7 mouse cellular contexts compared by ENCODE assay signal in the genomic region with DNA sequence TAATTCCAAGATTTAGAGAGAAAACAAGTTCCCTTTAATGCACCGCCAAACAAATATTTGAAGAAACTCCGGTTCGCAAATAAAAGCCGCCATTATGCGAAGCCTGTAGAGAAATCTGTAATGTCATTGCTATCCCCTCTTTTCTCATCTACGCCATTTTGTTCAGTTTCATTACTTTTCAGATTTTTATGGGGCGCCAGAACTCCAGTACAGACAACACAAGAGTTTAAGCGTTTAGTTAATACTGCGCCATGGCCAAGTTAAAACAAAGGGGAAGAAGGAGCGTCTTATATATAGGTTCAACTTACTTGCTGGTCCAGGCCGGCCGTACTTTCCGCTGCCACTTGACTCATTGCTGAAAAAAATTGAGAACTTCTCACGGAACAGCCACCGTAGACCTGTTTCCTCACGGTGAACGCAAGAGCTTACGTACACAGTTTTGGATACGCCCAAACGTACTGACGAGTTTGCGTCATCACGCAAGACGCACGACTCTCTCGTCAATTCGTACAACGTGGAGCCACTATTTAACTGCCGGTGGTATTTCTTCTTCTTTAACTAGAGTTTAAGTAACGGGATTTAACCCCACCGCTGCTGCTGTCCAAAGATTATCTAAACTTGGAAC. TPM values are rescaled to one million over a fixed set of nuclear protein-coding genes. Genes with fewer than 3 reads are reported as not detected.
DNase-seq lines count a peak whose midpoint lies in the region; ATAC-seq and TF ChIP-seq lines count a peak whose summit lies in the region.

Ddx3y (minus strand) TSS at position 459 of the 625 bp plus-strand sequence.

- peak within 1 kb of the TSS; percentile 71 to 93 for H3K4me3 ChIP-seq in ES-E14 (ENCODE audit: insufficient read depth in 1 of 2, low read depth in 1 of 2, low read length in 2 of 2, poor library complexity in 1 of 2, severe bottlenecking in 1 of 2)
- peak within 1 kb of the TSS; percentile 39 for H3K4me3 ChIP-seq in embryonic facial prominence, embryonic 14.5 days (ENCODE audit: low read depth, low read length)
- H3K4me3 ChIP-seq in heart, embryonic 13.5 days, result peak within 1 kb of the TSS; percentile 52

- DNase-seq in ES-E14 (ENCODE audit: low read depth, low spot score) (peak; percentile 36), WW6 (ENCODE audit: low read depth, low spot score) (peak; percentile 28)
- peak; percentile 92 for DNase-seq in embryonic facial prominence, embryonic 14.5 days (ENCODE audit: low spot score)
- DNase-seq in kidney, postnatal 14 days, result peak; percentile 86
- DNase-seq in retina, postnatal 7 days (ENCODE audit: low read depth, low spot score), result peak; percentile 49

- H3K36me3 ChIP-seq in ES-E14 (ENCODE audit: control insufficient read depth, insufficient read depth, low read length, poor library complexity, severe bottlenecking), result no peaks in the 10 kb centered on the region
- no peaks in the 10 kb centered on the region for H3K36me3 ChIP-seq in embryonic facial prominence, embryonic 14.5 days (ENCODE audit: control insufficient read depth, insufficient read depth, low read length)
- H3K36me3 ChIP-seq in heart, embryonic 13.5 days, result no peaks in the 10 kb centered on the region

- peak within 1 kb of the TSS; percentile 43; the same call in 1 of the 2 replicates for H3K4me2 ChIP-seq in embryonic facial prominence, embryonic 14.5 days (ENCODE audit: low read depth, low read length)
- H3K4me2 ChIP-seq in heart, embryonic 13.5 days, result peak within 1 kb of the TSS; percentile 56

- H3K27me3 ChIP-seq in embryonic facial prominence, embryonic 14.5 days (replicated peaks; ENCODE audit: control insufficient read depth, insufficient read depth, low read length), result no peaks in the 10 kb centered on the region
- H3K27me3 ChIP-seq in heart, embryonic 13.5 days (replicated peaks), result no peaks in the 10 kb centered on the region

- no peaks in the 10 kb centered on the region for H3K4me1 ChIP-seq in ES-E14 (ENCODE audit: control insufficient read depth in 2 of 2, insufficient read depth in 2 of 2, low read length in 2 of 2, poor library complexity in 1 of 2)
- no peaks in the 10 kb centered on the region for H3K4me1 ChIP-seq in embryonic facial prominence, embryonic 14.5 days (ENCODE audit: control insufficient read depth, insufficient read depth, low read length)
- H3K4me1 ChIP-seq in heart, embryonic 13.5 days, result no peaks in the 10 kb centered on the region

- H3K9ac ChIP-seq in ES-E14 (ENCODE audit: insufficient read depth, low read depth, low read length, poor library complexity, severe bottlenecking), result peak within 1 kb of the TSS; percentile 73
- peak within 1 kb of the TSS; percentile 58 for H3K9ac ChIP-seq in embryonic facial prominence, embryonic 14.5 days (ENCODE audit: low read depth, low read length)
- H3K9ac ChIP-seq in heart, embryonic 13.5 days, result peak within 1 kb of the TSS; percentile 75

- no peaks in the 10 kb centered on the region for H3K9me3 ChIP-seq in ES-E14 (ENCODE audit: control insufficient read depth, insufficient read depth, low read depth, low read length)
- no peaks in the 10 kb centered on the region for H3K9me3 ChIP-seq in embryonic facial prominence, embryonic 14.5 days (ENCODE audit: control insufficient read depth, low read length)
- H3K9me3 ChIP-seq in heart, embryonic 13.5 days, result no peaks in the 10 kb centered on the region

- ATAC-seq in embryonic facial prominence, embryonic 14.5 days (ENCODE audit: low read depth), result peak; percentile 89; the same call in 1 of the 2 replicates
- no peak; the same call in 1 of the 2 replicates for ATAC-seq in heart, embryonic 13.5 days (ENCODE audit: extremely low read depth, insufficient number of reproducible peaks, low FRiP score, low TSS enrichment)
- peak; percentile 98 for ATAC-seq in megakaryocyte, adult 5-6 weeks (ENCODE audit: poor library complexity, severe bottlenecking)

- in situ Hi-C loops in ES-E14 (cut with MboI; ENCODE audit: low sequenced_read_pairs in 2 of 2, unreplicated experiment in 2 of 2), result no loop called here

- 4% methylated on average over 14 of the region's 31 CpGs for WGBS in embryonic facial prominence, embryonic 14.5 days
- WGBS in heart, embryonic 13.5 days, result 2% methylated on average over 31 of the region's 31 CpGs

- 0 out of 2 replicates have a peak within 1 kb of the TSS, but pooled peaks have one; percentile 36 for H3K27ac ChIP-seq in ES-E14 (ENCODE audit: insufficient read depth, low read depth, low read length, poor library complexity, severe bottlenecking)
- H3K27ac ChIP-seq in embryonic facial prominence, embryonic 14.5 days (replicated peaks; ENCODE audit: low read depth, low read length), result peak within 1 kb of the TSS; percentile 84
- H3K27ac ChIP-seq in heart, embryonic 13.5 days (replicated peaks), result peak within 1 kb of the TSS; percentile 75

TF ChIP-seq in ES-E14, 5 proteins besides CTCF, POLR2A, EP300 and RAD21:
- no peak for TF ChIP-seq CHD2 (IDR thresholded peaks at IDR 0.05; ENCODE audit: low read depth, low read length)
- no peak for TF ChIP-seq MAFK (IDR thresholded peaks at IDR 0.05; ENCODE audit: insufficient read depth, low read depth, low read length)
- TF ChIP-seq ZNF384 (IDR thresholded peaks at IDR 0.05; ENCODE audit: low read depth, low read length), result no peak
- TF ChIP-seq ZC3H11A (IDR thresholded peaks at IDR 0.05; ENCODE audit: borderline replicate concordance, low read depth, low read length), result no peak
- TF ChIP-seq HCFC1 (IDR thresholded peaks at IDR 0.05; ENCODE audit: borderline replicate concordance, insufficient read depth, low read length), result no peak

RNA-seq across cellular contexts. Expression of gene Ddx3y, which starts in this region (rescaled TPM):
- total RNA-seq in ES-E14 (2012; rRNA removed), result 26.9 and 48.7 TPM in 2 replicates
- 43.4 and 45.3 TPM in 2 replicates for polyA plus RNA-seq in embryonic facial prominence, embryonic 14.5 days (2014; fragmentation: Nextera tagmentation; extraction: Ambion mirVana)
- 16.3 and 23.2 TPM in 2 replicates for polyA plus RNA-seq in heart, embryonic 13.5 days (2015; fragmentation: Nextera tagmentation; extraction: Ambion mirVana)
- total RNA-seq in megakaryocyte, adult 5-6 weeks (2015), result 31.2 and 31.3 TPM in 2 replicates
- total RNA-seq in megakaryocyte, adult 5-6 weeks (2017), result 47.1 and 54.8 TPM in 2 replicates

Comparison
In these comparisons a context has a peak if more than half of its experiments do, and no peak if none do; other contexts are left out.
1. DNase-seq: peak in every context shown above with its lines; median percentile 92 in embryonic facial prominence, embryonic 14.5 days; 86 in kidney, postnatal 14 days; 49 in retina, postnatal 7 days; 36 in ES-E14; 28 in WW6.